Mouse (Mus musculus) spleen, postnatal 36 days (tissue): ENCODE measurements around the gene Gabarapl1.

ENCODE experiments used
- DNase-seq, 2 experiments: peaks; one replicate each; pipeline ENCODE4 v3.0.0; 2022; ENCODE audit warnings: low spot score in 2 of 2, mixed read lengths in 1 of 2

Gene Gabarapl1

DNA sequence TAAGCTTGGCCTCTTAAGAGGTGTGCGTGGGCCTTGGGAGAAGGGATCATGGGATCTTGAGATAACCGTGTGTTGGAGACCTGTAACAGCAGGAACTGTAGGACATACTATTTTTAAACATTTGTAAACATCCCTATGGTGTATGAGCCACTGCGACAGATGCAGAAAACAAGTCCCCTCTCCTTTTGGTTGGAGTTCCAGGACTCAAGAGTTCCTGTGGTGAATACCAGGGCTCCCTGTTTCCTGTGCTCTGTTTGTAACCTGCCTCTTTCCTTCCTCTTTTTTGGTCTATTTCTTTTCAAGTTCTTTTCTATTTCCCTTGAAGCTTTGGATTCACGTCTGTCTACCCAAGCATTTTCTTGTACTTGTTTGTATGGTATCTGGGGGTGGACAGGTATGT, 2.8 kb downstream of the Gabarapl1 start:
- DNase-seq: no peak

DNA sequence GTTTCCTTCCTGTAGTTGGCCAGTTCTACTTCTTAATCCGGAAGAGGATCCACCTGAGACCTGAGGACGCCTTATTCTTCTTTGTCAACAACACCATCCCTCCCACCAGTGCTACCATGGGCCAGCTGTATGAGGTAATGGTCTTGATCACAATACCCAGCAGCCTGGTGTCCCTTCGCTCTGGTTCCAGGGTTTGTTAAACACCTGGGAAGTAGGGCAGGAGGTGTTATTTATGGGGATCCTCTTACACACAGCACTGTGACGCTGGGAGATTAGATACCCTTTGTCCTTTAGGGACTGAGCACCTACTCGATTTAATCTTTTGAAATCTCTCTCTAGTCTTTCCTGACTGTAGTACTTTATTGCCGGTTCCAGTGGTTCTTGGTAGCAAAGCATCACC, 5.6 kb downstream of the Gabarapl1 start:
- DNase-seq: no peak

DNA sequence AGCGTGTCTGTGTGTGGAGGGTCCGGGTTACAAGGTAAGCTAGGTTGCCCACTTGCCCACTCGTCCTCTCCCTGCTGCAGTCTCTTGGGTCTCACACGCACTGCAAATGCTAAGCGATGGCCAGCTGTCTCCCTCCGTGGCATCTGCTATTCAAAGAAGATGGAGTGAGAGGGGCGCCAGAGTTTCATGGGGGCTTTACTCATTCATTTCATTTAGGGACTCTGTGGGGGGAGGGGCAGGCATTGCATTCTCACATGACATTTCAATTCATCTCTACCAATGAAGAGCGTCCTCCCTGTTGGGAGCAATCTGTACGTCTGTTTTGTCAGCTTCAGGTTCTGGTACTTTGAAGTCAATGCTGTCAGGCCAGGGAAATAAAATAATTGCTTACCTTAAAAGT, 9.0 kb downstream of the Gabarapl1 start:
- DNase-seq: no peak

DNA sequence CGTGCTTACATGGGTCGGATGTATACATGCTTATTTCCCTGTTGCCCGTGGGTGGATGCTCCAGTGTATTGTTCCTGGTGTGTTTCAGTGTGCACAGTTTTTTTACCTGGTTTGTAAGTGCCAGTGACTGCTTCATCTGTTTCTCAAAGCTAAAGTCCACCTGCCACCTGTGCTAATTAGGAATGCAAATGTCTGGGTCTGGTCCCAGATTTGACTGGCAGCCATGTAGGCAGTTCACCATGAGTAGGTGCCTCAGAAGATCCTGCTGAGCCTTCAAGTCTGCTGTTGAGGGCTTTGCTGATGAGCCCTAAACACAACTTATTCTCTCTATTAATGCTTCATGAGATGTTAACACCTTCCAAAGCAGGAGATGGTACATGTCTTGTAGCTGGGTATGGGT, 9.6 kb downstream of the Gabarapl1 start:
- no peak for DNase-seq

DNA sequence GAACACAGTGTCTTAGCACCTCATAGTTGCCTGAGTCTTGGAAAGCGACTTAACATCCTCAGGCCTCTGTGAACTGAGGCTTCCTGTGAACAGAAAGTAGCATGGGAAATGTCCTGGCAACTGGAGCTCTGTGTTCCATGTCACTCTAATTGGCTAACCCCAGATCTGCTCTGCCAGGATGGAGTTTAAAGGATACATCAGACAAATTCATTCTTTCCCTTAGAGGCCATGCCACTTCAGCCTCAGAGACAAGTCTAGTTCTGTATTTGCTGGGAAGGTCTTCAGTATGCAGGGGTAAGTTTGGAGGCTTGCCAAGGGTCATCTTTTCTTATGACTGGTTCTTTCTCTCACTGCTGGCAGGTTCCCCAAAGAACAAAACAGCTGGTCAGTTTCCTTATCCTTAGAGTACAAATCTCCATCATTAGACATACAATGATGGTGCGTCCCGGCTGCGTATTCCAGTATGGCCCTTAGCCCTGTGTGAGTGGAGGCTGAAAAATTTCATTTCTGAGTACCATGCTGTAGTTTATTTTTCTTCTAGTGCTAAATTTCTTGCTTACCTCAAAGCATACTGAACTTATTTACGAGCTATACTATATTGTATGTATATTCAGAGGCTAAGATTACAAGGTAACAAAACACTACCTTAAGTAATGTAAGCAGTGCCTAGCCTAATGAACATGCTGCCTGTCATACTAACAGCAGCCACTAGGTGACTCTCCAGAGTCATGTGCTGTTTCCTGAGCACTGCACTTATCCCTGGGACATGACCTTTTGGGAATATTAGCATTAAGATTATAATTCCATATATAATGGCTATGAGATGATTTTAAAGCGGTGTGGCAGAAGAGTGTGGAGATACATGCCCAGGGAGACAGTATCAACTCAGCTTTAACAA, 11.0 kb downstream of the Gabarapl1 start:
- DNase-seq: peak; percentile 13 to 20

DNA sequence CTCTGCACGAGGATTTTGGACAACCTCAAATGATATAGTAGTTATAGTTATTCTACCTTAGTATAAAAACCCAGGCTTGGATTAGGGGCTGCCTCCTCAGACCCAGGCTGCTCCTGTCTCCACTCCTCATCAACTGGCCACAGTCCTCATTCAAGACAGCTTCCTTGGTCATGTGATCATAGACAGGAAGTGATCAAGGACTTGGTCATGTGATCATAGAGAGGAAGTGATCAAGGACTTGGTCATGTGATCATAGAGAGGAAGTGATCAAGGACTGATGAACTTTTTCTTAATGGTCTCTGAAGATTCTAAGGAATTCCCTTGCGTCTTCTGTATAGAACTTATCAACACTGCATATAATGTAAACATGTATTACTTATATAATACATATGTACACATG, 14.3 kb downstream of the Gabarapl1 start:
- DNase-seq: no peak

DNA sequence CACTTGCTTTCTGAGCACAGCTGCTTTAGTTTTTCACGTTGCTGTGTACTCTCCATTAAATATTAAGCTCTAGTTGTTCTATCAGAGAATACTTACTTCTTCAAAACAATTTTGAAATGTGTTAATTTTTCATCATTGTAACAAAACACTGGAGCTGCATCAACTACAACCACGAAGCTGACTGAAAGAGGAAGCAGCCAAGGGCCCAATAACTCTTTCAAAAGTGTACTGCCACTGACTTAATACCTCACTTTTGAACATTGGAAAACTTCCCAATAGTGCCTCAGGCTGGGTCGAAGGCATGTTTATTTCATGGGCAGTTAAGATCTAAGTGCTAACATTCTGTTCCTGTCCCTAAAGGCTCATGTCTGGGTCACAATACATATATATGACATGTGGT, 15.0 kb downstream of the Gabarapl1 start:
- DNase-seq: no peak

DNA sequence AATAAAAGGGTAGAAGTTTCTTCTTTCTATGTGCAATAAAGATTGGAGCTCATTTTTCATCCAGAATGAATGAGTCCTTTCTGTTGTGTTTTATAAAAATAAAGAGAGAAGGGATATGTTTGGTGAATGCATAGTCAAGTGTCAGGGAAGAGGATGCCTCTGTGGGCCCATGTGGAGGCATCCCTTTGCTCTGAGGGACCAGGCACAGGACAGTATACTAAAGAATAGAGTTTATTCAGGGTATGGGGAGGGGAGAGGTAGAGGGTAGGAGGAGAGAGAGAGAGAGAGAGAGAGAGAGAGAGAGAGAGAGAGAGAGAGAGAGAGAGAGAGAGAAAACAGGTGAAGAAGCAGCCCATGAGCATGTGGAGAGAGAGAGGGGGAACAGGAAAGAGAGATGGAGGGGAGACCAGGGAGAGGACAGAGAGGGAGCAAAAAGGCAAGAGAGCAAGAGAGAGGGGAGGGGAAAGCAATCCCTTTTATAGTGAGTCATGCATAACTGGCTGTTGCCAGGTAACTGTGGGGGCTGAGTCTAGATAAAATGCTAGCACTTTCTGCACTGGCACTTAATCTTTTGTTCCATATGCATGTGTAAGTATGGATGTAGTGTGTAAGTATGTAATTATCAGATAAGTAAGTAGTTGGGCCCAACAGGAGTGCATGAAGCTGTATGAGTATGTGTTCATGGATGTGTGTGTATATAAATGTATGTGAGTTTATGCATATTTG, 24.5 kb downstream of the Gabarapl1 start:
- no peak for DNase-seq

DNA sequence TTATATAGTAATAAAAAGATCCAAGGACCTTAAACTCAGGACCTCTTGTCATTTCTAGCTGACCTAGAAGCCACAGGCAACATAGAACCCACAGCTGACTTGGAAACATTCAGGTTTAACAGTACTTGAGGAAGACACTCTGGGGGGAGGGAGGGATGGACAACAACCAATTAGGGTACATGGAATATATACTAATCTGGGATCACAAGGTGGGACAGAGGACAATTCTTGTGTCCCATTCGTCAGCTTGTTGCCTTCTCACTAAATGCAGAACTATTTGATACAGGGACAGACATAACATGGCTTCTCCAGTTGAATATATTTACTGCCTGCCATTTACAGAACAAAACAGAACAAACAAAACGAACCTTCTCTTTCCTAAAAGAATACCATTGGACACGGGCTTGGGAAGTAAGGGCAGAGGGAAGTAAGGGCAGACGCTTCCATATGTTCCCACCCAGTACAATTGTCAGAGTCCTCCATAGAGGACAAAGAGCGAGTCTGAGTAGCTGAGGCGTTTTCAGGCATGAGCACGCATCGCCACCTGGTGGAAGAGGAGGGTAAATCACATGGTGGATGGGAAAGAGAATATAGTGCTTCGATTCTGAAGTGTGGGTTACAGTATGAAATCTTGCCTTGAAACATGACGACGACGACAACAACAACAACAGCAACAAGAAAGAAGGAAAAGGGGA, 26.1 kb downstream of the Gabarapl1 start:
- peak; percentile 33 to 53 for DNase-seq

DNA sequence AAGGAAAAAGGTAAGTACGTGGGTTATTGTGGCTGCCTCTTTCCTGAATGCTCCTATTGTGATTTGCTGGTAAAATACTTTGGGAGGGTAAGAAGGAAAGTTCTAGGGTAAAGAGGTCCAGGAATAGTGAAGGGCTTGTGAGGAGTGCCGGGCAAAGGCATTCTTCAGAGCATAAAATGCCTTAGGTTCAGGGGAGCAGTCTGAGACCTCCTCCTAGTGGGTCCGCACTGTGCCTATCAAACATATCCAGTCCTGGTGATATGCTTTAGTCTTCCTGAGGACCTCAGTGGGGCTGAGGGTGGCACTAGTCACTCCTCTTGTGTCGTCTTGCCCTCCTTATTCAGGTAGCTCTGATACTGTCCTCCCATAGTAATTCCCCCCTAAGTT, 26.7 kb downstream of the Gabarapl1 start:
- no peak for DNase-seq

DNA sequence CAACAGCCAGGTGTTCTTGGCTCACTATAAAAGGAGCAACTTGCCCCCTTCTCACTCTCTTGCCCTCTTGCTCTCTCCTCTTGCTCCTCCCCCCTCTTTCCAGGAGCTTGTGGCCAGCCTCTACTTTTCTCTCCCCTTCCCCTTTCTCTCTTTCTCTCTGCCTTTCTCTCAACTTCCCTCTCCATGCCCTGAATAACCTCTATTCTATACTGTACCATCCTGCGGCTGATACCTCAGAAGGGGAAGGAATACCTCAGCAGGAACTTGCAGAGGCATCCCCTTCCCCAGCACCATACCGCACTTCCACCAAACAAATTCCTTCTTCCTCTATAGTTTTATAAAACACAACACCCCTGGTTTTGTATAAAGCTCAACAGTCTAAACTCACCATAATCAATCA, 32.3 kb downstream of the Gabarapl1 start:
- no peak for DNase-seq

DNA sequence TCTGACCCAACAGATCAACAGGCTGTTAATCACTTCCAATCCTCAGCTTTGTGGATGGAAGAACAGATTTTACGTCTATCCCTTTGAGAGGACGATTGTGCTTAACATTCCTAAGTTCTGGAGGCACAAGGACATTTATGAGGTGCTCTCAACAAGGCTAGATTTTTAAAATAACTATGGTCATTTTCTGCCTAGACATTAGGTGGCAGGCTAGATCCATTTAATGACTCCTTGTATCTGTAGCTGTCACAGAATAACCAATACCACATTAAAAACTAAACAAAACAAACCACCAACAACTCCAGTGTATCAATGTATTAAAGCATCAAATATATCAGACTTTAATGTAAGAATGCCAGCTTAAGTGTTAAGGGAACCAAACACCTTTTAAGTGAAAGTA, 42.4 kb downstream of the Gabarapl1 start:
- no peak for DNase-seq

DNA sequence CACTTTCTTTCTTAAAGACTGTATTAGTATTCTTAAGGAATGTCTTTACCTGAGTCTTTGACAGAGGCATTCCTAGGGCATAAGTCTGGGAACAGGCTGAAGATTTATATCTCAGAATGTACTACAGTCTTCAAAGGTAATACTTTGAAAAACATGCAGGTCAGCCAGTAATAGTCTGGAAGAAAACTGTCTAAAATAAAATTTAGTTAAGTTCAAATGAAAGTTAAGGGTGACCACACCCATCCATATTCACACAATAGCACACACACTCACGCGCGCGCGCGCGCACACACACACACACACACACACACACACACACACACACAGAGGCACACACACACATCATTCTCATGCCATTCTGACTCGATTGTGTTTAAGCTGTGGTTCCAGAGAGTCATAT, 44.6 kb downstream of the Gabarapl1 start, which contains the start of gene Klre1:
Gene Klre1 (plus strand): TSS at position 301 of the 400 bp plus-strand sequence.
- DNase-seq: no peak

DNA sequence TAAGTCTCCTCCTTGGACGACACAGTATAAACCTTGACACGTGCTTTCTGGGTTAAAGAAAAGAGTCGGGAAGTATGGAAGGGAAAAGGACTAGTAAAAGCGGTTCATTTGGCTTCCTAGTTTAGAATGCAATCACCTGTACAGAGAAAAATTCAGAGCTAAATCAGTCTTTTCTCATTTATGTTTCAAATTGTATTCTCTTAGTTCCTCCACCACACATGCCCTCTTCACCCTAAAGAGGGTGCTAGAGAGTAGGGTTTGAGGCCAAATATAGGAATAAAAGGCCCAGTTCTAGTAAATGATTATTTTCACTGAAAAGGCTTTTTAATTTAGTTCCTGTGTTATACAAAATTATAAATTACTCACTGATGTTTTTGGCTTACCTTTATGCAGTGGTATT, 48.3 kb downstream of the Gabarapl1 start:
- DNase-seq: peak; percentile 19 to 25

DNA sequence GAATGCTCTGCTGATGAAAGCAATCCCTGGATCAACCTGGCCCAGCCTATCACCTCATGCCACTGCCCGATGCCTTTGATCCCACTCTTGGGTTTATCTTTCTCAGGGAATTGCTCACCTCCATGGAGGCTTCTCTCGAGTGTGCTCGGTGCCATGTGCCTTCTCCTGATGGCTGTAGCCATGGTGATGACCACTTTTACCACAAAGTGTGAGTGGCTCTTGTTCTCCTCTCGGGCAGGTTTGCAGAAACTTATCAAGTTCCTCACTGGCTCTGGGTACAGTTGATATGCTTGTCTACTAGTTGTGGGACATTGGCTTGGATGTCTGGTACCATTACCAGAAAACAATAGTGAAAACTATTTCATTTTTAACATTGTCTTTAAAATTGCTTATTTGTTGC, 48.9 kb downstream of the Gabarapl1 start:
- no peak for DNase-seq

DNA sequence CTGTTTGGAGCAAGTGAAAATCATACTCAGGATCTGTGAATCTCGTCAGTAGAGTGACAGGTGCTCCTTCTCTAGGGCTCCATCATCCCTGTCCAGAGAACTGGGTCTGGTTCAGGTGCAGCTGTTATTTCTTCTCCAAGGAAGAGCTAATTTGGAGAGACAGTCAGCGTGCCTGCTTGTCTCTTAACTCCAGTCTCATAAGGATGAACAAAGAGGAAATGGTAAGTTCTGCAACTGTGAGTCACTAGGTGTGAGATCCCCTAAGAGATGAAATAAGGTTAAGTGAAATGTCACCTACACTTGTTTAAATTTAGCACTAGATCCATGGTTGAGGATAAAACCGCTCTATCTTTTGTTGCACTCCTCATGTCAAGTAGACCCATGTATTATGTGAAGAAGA, 50.1 kb downstream of the Gabarapl1 start:
- DNase-seq: no peak

DNA sequence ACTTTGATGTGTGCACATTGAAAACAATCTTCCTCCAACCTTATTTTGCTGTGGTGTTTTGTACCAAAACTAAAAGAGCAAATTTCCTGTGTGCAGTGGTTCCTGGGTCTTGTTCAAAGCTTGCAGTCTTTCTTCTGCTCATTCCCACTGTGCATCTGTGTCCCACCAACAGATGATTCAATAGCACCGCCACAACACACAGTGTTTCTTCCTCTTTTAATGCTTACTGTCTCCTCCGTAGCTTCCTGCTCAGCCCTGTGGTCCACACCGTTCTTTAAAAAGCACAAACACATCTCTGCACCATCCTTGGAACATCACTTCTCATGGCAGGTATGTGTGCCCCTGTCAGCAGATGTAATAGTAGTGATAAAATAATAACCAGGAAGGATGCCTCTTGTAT, 58.5 kb downstream of the Gabarapl1 start, which contains the start of gene Klrd1:
Gene Klrd1 (plus strand): TSS at position 275 of the 400 bp plus-strand sequence.
- DNase-seq: peak; percentile 34 to 54
